Mouse (Mus musculus): ENCODE measurements around the gene Slc12a7. TPM values are rescaled to one million over a fixed set of nuclear protein-coding genes. Genes with fewer than 3 reads are reported as not detected.
A peak's percentile ranks its signal among the peaks of the same experiment; 100 is the strongest.

The Slc12a7 gene
- polyA plus RNA-seq, 1 experiment from 2014 or later = 52.1 TPM

DNA sequence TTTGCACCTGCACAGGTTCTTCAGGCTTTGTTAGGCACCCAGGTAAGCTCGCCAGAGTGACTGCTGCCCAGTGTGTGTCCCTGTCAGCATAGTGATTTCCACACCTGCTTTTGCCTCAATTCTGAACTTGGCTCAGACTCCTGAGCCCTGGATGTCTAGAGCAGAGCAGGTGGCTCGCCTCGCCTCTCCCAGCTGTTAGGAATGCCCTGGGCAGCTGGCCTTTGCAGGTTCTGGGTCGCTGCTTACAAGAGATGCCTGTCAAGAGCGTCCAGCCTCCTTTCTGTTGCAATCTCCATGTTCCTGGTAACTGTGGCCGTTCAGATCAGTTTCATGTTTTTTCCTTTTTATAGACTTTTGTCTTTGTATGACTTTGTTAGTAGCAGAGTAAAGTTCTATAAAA, 83.4 kb downstream of the Slc12a7 start:
- peaks cover 54% of the 10 kb centered on the region for H3K36me3 ChIP-seq
- ATAC-seq (ENCODE audit: insufficient number of reproducible peaks, low FRiP score) = no peak
- no peak overlapping the region for H3K4me3 ChIP-seq
- no peaks in the 10 kb centered on the region for H3K4me1 ChIP-seq (replicated peaks)
- no peaks in the 10 kb centered on the region for H3K9me3 ChIP-seq (replicated peaks)
- H3K4me2 ChIP-seq = no peak overlapping the region
- H3K27ac ChIP-seq (ENCODE audit: poor library complexity, severe bottlenecking) = no peak overlapping the region
- no peaks in the 10 kb centered on the region for H3K27me3 ChIP-seq (replicated peaks)
- WGBS = 79% methylated on average over 6 of the region's 6 CpGs
- H3K9ac ChIP-seq = no peak overlapping the region

DNA sequence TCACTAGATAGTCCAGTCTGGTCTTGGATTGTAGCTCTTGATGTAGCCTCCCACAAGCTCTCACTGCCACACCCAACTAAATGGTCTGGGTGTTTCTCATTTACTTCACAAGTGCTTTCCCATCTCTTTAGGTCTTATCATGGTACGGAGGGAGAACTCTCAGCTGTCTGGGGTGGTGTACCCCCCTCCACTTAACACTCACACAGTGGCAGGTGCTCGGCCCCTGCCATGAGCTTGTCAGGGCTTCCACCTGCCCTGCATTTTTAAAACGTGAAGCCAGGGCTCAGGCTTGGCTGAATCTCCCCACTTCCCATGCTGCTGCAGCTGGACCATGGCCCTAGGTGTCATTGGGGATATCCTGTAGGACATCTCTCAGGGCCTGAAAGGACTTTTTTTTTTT, 86.0 kb downstream of the Slc12a7 start:
- WGBS = 65% methylated on average over 3 of the region's 3 CpGs
- H3K4me1 ChIP-seq (replicated peaks) = no peaks in the 10 kb centered on the region
- H3K27me3 ChIP-seq (replicated peaks) = no peaks in the 10 kb centered on the region

DNA sequence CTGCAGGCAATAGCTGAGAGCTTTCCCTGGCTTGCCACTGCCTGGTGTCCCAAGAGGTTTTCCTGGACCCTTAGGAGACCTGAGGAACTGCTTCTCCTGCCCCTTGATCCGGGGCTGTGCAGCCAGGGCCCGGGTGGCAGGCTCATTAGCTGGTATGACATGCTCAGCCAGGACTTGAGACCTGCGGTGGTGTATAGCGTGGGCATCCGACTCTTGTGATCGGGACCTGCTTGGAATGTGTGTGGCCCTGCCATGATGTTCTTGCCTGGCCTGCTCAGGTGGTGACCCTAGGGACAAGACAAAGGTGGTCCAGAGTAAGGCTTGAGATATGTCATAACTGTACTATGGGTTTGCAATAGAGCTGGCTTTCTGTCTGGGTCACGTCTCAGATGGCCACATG, 88.4 kb downstream of the Slc12a7 start:
- no peaks in the 10 kb centered on the region for H3K27me3 ChIP-seq (replicated peaks)
- H3K9me3 ChIP-seq (replicated peaks) = no peaks in the 10 kb centered on the region
- no peak overlapping the region for H3K9ac ChIP-seq
- peaks cover 5% of the 10 kb centered on the region for H3K36me3 ChIP-seq
- no peak overlapping the region for H3K4me3 ChIP-seq
- WGBS = 88% methylated on average over 7 of the region's 7 CpGs
- no peak overlapping the region for H3K4me2 ChIP-seq
- no peak for ATAC-seq (ENCODE audit: insufficient number of reproducible peaks, low FRiP score)
- H3K4me1 ChIP-seq (replicated peaks) = no peaks in the 10 kb centered on the region
- H3K27ac ChIP-seq (ENCODE audit: poor library complexity, severe bottlenecking) = no peak overlapping the region

More for the DNA sequence above, 86.0 kb downstream of the Slc12a7 start:
- no peak overlapping the region for H3K27ac ChIP-seq (ENCODE audit: poor library complexity, severe bottlenecking)
- no peak overlapping the region for H3K9ac ChIP-seq
- H3K9me3 ChIP-seq (replicated peaks) = no peaks in the 10 kb centered on the region
- no peak for ATAC-seq (ENCODE audit: insufficient number of reproducible peaks, low FRiP score)
- H3K4me2 ChIP-seq = no peak overlapping the region
- no peak overlapping the region for H3K4me3 ChIP-seq
- peaks cover 29% of the 10 kb centered on the region for H3K36me3 ChIP-seq

- no peak overlapping the region for H3K27ac ChIP-seq (ENCODE audit: poor library complexity, severe bottlenecking)
- H3K9me3 ChIP-seq (replicated peaks) = no peaks in the 10 kb centered on the region
- WGBS = 58% methylated on average over 4 of the region's 4 CpGs
- no peak overlapping the region for H3K4me2 ChIP-seq
- H3K4me1 ChIP-seq (replicated peaks) = no peaks in the 10 kb centered on the region
- H3K27me3 ChIP-seq (replicated peaks) = no peaks in the 10 kb centered on the region
- H3K9ac ChIP-seq = no peak overlapping the region
- no peaks in the 10 kb centered on the region for H3K36me3 ChIP-seq
- no peak for ATAC-seq (ENCODE audit: insufficient number of reproducible peaks, low FRiP score)
- H3K4me3 ChIP-seq = no peak overlapping the region
Observed at GRCm38 (mm10) chr13:73822187-73822800, 89.4 kb downstream of the Slc12a7 start.

GRCm38 (mm10) chr13:73823711-73824110, 90.8 kb downstream of the Slc12a7 start:
- H3K4me3 ChIP-seq = no peak overlapping the region
- no peaks in the 10 kb centered on the region for H3K36me3 ChIP-seq
- no peaks in the 10 kb centered on the region for H3K4me1 ChIP-seq (replicated peaks)
- H3K9ac ChIP-seq = no peak overlapping the region
- ATAC-seq (ENCODE audit: insufficient number of reproducible peaks, low FRiP score) = no peak
- H3K9me3 ChIP-seq (replicated peaks) = no peaks in the 10 kb centered on the region
- no peak overlapping the region for H3K27ac ChIP-seq (ENCODE audit: poor library complexity, severe bottlenecking)
- no peaks in the 10 kb centered on the region for H3K27me3 ChIP-seq (replicated peaks)
- no peak overlapping the region for H3K4me2 ChIP-seq
- WGBS = 72% methylated on average over 6 of the region's 6 CpGs

DNA sequence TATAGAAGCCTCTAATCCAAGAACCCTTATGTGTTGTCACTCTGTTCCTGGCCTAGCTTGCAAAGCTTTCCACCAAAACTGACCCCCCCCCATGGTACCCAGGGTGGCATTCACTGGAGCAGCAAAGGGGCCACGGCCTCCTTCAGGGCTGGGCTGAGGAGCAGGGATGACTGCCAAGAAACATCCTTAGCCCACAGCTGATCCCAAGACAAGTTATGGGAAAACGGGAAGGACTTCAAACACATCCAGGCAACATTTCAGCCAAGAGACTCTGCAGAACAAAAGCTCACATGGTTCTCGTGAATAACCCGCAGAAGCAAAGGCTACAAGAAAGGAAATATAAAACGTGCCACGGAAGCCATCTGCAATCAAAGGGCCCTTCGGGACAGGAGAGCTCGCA, 94.3 kb downstream of the Slc12a7 start:
- Histone ChIP-seq H3K4me1 (replicated peaks) (no peaks in the 10 kb centered on the region), H3K4me2 (no peak overlapping the region), H3K9me3 (replicated peaks) (no peaks in the 10 kb centered on the region), H3K36me3 (no peaks in the 10 kb centered on the region), H3K4me3 (no peak overlapping the region), H3K27me3 (replicated peaks) (no peaks in the 10 kb centered on the region), H3K9ac (no peak overlapping the region), H3K27ac (ENCODE audit: poor library complexity, severe bottlenecking) (no peak overlapping the region)
- WGBS = 73% methylated on average over 8 of the region's 8 CpGs
- ATAC-seq (ENCODE audit: insufficient number of reproducible peaks, low FRiP score) = no peak

GRCm38 (mm10) chr13:73831486-73831885, 98.6 kb downstream of the Slc12a7 start:
- H3K4me1 ChIP-seq (replicated peaks) = peaks cover 22% of the 10 kb centered on the region
- no peak overlapping the region for H3K27ac ChIP-seq (ENCODE audit: poor library complexity, severe bottlenecking)
- no peak overlapping the region for H3K4me2 ChIP-seq
- H3K9me3 ChIP-seq (replicated peaks) = no peaks in the 10 kb centered on the region
- H3K9ac ChIP-seq = no peak overlapping the region
- no peaks in the 10 kb centered on the region for H3K36me3 ChIP-seq
- no peaks in the 10 kb centered on the region for H3K27me3 ChIP-seq (replicated peaks)
- no peak for ATAC-seq (ENCODE audit: insufficient number of reproducible peaks, low FRiP score)
- H3K4me3 ChIP-seq = no peak overlapping the region
- 2% methylated on average over 2 of the region's 2 CpGs for WGBS

DNA sequence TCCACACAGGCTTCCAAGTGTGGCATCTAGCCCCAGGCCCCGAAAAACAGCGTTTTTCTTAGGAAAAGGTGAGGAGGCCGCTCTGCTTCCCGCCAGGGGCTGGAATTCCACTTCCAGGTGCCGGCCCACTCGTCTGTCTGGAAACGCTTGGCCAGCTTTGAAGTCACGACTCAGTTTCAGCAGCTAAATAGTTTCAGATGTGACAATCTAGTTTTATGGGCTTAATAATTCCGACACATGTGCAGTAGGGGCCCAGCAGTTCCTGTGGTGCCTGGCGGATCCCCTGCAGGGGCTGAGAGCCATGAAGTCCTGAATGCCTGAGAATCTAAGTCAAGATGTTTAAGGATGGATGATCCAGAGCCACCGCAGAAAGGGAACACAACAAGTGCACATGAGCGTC, 100.9 kb downstream of the Slc12a7 start:
- H3K4me1 ChIP-seq (replicated peaks) = peaks cover 34% of the 10 kb centered on the region
- ATAC-seq (ENCODE audit: insufficient number of reproducible peaks, low FRiP score) = no peak
- H3K36me3 ChIP-seq = no peaks in the 10 kb centered on the region
- no peak overlapping the region for H3K9ac ChIP-seq
- WGBS = 62% methylated on average over 12 of the region's 12 CpGs
- no peaks in the 10 kb centered on the region for H3K9me3 ChIP-seq (replicated peaks)
- H3K27me3 ChIP-seq (replicated peaks) = no peaks in the 10 kb centered on the region
- no peak overlapping the region for H3K27ac ChIP-seq (ENCODE audit: poor library complexity, severe bottlenecking)
- H3K4me2 ChIP-seq = no peak overlapping the region
- no peak overlapping the region for H3K4me3 ChIP-seq

- H3K4me2 ChIP-seq = no peak overlapping the region
- no peaks in the 10 kb centered on the region for H3K27me3 ChIP-seq (replicated peaks)
- 31% methylated on average over 4 of the region's 4 CpGs for WGBS
- no peaks in the 10 kb centered on the region for H3K36me3 ChIP-seq
- H3K9ac ChIP-seq = no peak overlapping the region
- peak overlapping the region; percentile 50 for H3K27ac ChIP-seq (ENCODE audit: poor library complexity, severe bottlenecking)
- H3K4me1 ChIP-seq (replicated peaks) = peaks cover 34% of the 10 kb centered on the region
- no peak overlapping the region for H3K4me3 ChIP-seq
- ATAC-seq (ENCODE audit: insufficient number of reproducible peaks, low FRiP score) = no peak
- H3K9me3 ChIP-seq (replicated peaks) = no peaks in the 10 kb centered on the region
Observed at GRCm38 (mm10) chr13:73835791-73836190, 102.9 kb downstream of the Slc12a7 start.

DNA sequence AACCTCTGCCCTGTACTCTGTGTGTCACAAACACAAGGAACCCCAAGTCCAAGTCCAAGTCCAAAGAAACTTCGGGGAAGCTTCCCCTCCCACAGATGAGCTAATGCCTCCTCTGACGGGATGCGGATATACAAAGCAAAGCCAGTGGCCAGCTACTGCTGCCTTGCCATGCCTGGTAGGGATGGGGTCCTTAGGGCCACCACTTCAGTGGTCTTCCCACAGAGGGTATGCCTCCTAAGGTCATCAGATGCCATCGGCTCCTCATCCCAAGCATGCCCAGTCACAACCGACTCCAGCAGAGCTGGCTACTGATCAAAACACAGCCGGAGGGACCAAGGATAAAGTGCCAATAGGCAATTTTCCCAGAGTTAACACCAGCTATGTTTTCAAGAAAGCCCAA, 103.6 kb downstream of the Slc12a7 start:
- Histone ChIP-seq H3K4me3 (no peak overlapping the region), H3K27me3 (replicated peaks) (no peaks in the 10 kb centered on the region), H3K4me1 (replicated peaks) (peaks cover 34% of the 10 kb centered on the region), H3K9me3 (replicated peaks) (no peaks in the 10 kb centered on the region), H3K27ac (ENCODE audit: poor library complexity, severe bottlenecking) (no peak overlapping the region; the same call in 1 of the 2 replicates), H3K4me2 (no peak overlapping the region), H3K9ac (no peak overlapping the region), H3K36me3 (no peaks in the 10 kb centered on the region)
- ATAC-seq (ENCODE audit: insufficient number of reproducible peaks, low FRiP score) = no peak
- WGBS = 71% methylated on average over 6 of the region's 6 CpGs

DNA sequence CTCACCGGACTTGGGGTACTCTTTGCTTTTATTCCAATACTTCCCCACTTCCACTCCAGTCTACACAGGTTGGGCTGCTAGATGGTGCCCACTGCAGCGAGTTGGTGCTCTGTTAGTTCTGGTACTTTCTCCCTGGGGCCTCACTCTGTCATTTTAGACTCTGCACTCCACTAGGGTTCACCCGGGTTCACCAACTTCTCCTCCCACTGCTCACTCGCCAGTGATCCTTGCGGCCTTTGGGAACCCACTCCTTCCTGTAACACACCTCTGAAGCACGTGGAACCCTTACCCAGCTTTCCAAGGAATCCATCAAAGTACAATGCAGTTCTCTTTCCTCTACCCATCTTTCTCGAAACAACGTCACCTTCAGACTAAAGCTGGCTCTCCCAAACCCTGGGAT, 104.8 kb downstream of the Slc12a7 start:
- Histone ChIP-seq H3K9ac (no peak overlapping the region), H3K27me3 (replicated peaks) (no peaks in the 10 kb centered on the region), H3K4me3 (no peak overlapping the region), H3K9me3 (replicated peaks) (no peaks in the 10 kb centered on the region), H3K4me1 (replicated peaks) (peaks cover 42% of the 10 kb centered on the region), H3K36me3 (no peaks in the 10 kb centered on the region), H3K4me2 (no peak overlapping the region), H3K27ac (ENCODE audit: poor library complexity, severe bottlenecking) (no peak overlapping the region)
- no peak for ATAC-seq (ENCODE audit: insufficient number of reproducible peaks, low FRiP score)
- WGBS = 74% methylated on average over 8 of the region's 8 CpGs

- no peak for ATAC-seq (ENCODE audit: insufficient number of reproducible peaks, low FRiP score)
- 70% methylated on average over 11 of the region's 11 CpGs for WGBS
- H3K27ac ChIP-seq (ENCODE audit: poor library complexity, severe bottlenecking) = no peak overlapping the region
- H3K4me1 ChIP-seq (replicated peaks) = peaks cover 41% of the 10 kb centered on the region
- H3K27me3 ChIP-seq (replicated peaks) = no peaks in the 10 kb centered on the region
- H3K4me3 ChIP-seq = no peak overlapping the region
- H3K4me2 ChIP-seq = no peak overlapping the region
- H3K9ac ChIP-seq = no peak overlapping the region
- no peaks in the 10 kb centered on the region for H3K36me3 ChIP-seq
- H3K9me3 ChIP-seq (replicated peaks) = no peaks in the 10 kb centered on the region
Observed at GRCm38 (mm10) chr13:73839137-73839548, 106.2 kb downstream of the Slc12a7 start.

Data from heart, embryonic 12.5 days (tissue).